Mouse (Mus musculus) right cerebral cortex, adult 2 months (tissue): ENCODE results near the gene Wdr93.

Experiments
- DNase-seq, 2 experiments: peaks; one replicate each; pipeline ENCODE4 v3.0.0; 2021 to 2022; ENCODE audit warnings: low spot score in 2 of 2

The Wdr93 gene

DNA sequence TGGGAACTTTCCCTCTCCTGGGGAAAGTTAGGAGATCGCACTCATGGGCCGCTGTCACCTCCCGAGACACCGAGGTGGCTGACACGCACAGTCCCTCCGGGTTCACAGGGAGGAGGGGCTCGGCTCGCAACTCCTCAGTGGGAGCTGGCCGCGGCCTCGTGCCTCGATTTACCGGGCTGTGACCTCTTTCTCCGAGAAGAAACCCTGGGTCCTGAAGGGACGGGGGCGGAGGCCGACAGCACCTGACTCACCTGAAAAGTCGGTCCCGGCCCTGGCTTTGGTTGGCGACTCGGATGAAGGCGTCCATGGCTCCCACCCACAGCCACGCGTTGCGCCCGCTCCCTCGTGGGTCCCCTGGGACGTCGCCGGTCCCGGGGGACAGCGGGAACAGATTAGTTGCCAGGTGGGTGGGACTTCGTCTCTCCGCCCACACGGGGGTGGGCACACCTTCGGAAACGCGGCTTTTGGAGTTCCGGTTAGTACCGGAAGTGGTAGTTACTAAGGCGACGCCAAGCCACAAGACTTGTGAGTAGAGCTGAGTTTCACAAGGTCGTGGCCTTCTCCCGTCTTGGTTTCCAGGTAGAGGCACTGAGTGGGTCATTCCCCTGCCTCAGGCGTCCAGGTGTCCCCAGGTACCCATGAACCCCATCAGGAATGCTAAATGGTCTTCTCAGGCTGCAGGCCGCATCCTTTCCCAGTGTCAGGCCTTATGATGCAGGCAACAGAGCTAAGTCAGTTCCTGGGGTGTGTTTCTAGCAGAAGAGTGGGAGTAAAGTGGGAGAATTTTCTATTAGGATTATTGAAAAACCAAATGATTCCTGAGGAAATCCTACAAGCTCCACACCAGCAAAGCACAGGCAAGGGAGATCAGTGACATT, at the start of gene Wdr93, which contains the start of gene Pex11a:
Wdr93 (plus strand) TSS at position 505 of the 878 bp plus-strand sequence.
Pex11a (minus strand) TSS at position 473 of the 878 bp plus-strand sequence.
- DNase-seq = peak; percentile 72 to 80

DNA sequence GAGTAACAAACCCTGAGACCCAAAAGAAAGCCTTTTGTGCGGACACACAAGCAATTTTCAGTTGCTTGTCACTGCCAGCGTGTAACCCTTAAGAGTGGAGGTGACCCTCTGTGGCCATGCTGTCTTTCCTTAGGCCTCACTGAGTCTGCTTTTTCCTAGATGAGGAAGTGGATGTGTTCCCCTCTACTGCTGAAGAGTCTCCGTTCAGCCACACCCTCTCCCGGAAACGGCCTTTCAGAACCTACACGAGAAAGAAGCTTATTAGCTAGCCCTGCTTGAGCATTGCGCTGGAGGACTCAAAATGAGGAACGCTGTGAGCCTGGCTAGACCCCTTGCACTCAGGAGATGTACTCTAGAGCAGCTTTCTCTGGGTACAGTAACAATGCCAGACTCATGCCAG, 46.5 kb upstream of the Wdr93 start:
- no peak for DNase-seq

DNA sequence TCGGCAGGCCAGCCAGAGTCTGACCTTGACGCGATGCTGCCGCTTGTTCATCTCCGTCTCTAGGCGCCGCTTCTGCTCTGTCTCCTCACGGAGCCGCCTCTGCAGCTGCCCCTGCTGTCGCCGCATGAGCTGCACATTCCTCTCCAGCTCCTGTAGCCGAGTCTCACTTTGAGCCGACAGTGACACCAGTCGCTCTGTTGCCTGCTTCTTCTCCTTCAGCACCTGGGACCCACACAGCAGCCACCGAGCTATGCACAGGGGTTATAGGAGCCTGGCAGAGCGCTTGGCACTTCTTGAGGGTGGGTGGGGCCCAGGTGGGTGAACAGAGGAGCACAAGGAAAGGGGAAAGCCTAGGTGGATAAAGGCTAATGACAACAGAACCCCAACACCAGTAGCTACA, 40.2 kb upstream of the Wdr93 start:
- no peak for DNase-seq

DNA sequence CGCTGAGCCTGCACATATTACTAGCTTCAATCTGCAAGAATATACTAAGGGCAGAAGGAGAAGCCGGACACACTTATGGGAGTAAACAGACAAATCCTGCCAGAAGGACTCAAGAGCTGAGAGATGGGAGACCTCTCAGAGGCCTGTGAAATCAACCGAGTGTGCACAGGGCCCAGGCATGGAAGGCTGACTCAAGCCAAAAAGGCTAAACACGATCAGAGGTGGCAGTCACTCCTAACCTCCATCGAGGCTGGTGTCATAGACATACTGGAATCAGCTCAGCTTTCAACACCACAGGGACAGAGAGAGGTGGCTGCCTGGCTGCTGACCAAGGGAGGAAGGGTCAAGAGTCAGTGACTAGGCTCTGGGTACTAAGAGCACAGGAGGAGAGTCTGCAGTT, 37.8 kb upstream of the Wdr93 start:
- no peak for DNase-seq

DNA sequence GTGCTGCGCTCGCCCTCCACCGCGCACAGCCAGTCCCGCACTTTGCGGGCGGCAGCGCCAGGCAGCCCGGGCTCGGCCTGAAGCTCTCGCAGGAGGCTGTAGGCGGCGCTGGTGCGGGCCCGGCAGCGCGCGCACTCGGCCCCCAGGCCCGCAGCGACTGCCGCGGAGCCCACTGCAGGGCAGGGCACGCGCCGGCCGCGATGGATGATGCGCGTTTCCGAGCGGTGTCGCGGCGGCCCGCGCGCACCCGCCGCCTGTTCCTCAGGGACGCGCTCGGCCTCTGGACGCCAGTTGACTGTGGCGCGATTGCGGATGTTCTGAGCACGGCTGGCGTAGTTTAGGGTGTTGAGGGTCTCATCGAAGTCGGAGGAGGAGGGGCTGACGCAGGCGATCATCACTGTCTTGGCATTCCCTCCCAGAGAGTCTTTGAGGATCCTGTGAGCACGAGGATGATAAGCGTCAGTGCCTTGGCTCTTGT, 32.8 kb upstream of the Wdr93 start:
- DNase-seq = peak; percentile 31 to 53

DNA sequence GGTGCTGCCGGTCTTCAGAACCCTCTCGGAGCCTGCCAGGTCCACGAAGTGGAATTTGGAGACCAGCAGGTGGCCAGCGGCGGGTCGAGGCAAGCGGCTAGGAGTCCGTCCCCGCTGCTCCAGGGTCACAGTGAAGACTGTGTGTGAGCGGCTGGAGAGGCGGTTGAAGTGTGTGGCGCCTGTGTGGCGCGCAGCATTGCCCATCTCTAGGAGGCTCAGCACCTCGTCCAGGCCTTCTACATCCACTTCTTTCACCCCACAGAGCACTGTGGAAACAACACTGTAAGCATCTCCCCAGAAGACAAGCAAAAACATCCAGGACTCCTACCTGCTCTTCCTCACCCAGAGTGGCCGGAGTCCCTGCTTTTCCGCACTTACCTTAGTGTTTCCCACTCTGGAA, 32.1 kb upstream of the Wdr93 start:
- DNase-seq = no peak

DNA sequence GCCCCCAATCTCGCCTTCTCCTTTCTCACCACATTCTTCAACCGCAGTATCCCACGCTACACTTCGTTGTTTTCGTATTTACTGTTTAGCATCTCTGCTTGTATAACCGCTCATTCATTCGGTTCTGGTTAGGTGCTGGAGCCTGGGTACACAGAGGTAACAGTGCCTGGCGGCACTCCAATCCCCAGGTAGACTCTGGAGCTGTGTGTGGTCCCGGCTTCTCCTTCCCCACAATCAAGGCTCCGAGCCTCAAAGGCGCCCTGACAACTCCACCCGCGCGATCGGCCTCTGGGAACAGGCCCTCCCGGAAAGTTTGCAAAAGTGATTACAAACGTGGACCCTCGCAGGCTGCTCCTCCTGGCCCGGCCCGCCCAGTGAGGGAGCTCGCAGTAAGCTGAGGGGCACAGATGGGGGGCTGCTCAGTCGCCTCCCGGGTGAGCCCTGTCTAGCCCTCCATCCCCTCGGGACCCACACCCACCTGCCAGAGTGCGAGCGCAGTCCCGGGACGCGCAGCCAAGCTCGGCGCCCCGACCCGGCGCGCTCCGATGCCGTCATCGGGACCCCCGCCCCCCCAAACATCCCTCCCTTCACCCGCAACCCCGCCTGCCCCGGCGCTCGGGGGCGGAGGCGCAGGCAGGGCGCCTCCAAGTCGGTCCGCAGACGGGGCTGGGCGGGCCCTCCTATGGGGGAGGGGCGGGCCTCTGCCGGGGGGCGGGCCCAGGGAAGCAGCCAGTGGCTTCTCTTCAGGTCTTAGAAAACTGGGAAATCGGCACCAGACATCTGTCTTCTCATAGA, 27.6 kb upstream of the Wdr93 start, which contains the start of gene Kif7:
Kif7 (minus strand) TSS at position 534 of the 795 bp plus-strand sequence.
- no peak for DNase-seq

DNA sequence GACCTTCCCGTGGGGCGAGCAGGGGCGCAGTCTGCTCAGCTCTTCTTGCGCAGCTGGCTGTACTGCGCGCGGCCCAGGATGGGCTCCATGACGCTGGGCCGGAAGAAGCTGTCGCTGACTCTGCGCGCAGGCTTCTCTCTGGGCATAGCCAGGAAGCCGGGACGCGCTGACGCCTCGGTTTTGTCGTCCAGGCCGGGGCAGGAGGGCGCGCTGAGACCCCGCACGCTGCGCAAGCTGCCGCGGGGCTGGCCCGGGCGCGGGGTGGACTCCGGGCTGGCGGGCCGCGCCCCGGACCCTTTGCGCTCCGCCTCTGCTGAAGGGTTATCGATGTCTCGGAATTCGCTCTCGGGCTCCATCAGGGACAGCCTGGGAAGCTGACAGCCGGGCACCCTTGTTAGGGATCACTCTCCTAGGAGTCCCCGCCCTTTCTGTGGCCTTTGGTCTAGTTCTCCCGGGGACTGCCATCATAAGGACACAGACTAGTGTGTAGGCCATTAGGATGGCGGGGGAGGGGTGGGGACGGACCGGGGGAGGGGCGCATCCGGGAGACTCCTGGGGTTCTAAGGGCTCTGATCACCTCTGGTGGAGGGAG, 21.5 kb upstream of the Wdr93 start:
- peak; percentile 30 to 50 for DNase-seq

DNA sequence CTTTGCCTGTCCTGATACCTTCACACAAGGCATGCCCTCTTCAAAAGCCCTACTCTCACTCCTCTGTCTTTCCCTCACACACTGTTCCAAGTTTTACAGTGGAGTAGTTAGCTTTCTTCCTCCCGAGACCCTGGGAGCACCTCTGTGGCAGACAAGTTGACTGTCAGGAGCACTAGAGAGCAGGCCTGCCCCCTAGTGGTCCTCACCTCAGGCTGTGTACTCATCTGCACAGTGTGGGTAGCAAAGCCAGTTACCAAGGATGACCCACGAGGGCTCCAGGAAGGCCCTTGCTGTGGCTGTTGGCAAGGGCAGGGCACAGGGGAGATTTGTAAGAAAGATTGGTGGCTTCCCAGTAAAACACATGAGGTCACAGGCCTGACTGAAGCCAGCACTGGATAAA, 15.9 kb upstream of the Wdr93 start:
- DNase-seq = peak; percentile 60 to 68

DNA sequence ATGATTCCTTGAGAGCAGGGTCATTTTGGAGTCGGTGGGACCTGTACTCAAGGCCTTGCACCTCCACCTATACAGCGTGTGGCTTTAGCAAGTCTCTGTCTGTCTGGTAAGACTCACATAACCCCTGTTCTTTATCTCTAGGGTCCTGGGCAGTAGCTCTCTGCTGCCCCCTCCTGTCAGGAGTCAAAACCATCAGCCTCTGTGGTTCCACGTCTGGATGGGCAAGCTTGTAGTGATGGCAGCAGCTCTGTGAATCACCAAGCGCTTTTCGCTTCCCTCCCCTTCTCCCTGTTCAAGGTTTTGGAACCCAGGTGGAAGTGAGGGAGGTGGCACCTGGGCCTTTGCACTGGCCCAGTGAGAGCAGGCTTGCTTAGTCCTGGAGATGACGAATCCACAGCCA, 14.7 kb upstream of the Wdr93 start:
- DNase-seq = peak; percentile 53 to 60

DNA sequence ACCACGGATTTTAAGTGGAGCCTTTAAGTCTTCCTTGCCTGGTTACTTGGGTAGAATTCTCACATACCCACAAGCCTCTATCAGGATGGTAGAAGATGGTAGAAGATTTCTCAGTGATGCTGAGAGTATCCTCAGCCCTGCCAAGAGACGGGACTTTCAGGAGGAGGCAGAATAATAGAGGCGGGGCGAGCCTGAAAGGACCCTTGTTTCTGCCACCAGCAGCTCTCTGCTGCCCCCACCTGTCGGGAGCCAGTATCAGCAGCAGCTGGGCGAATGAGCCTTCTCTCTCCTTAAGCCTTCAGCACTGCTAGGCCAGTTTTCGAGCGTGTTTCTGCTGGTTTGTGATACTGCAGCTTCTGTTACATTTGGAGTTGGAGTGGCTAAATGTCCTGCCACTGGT, 13.8 kb upstream of the Wdr93 start:
- peak; percentile 71 to 72 for DNase-seq

DNA sequence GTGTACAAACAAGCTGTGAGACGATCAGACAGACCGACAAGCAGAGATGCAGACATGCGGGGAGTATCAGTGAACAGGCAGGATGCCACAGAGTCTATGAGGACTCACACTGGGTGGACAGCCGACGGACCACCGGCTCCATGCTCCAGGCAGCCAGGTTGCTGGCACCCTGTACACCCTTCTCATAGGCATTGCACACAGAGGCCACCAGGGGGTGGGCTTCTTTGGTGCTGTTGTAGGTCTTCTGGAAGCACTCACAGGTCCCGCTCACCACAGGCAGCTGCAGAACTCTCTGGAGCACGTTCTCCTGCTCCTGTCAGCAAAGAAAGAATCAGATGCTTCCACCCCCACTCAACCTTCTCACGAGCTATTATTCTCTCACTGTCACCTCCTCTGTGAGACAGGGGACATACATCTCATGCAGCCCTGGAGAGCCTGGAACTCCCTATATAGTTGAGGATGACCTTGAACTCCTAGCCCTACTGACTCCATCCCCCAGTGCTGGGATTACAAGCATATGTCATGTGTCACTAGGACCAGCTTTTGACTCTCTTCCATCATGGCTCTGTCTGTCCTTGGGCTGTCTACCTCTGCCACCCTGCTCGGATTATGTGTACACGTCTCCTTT, 13.1 kb upstream of the Wdr93 start:
- no peak for DNase-seq

DNA sequence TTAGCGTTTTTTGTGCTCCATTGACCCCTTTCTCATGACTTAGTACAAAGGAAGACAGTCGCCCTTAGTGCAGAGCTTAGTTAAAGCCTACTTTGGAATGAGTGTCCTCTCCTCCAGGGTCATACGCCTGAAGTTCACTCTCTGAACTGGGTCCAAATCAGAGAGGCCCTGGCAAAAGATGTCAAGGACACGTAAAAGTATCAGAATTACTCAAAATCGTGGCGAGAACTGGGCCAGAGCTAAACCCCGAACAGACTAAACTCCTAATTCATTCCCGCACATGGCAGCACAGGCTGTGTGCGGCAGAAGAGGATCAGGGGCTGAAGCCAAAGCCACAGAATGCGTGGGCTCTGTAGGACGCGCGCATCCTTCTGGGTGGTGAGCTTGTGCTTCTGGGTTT, 11.5 kb upstream of the Wdr93 start:
- no peak for DNase-seq

DNA sequence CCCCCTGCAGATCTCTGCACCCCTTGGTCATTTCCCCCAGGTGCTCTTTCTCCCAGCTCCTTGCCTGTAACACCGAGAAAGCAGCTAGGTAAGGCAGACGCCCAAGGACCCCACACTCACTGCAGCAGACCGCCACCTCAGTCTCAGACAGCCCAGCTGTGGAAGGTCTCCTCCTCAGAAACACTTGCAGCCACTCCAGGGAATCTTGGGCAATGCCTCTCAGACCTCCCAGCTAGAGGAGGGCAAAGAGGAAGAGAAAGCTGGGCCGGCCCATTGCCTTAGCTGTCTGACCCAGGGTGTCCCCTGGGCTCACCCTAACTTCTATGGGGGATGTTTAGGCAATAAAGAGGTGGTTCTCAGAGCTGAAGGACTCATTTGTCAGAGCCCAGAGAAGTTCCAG, 10.3 kb upstream of the Wdr93 start, which contains the start of gene Plin1:
Plin1 (minus strand) TSS at position 282 of the 400 bp plus-strand sequence.
- DNase-seq = no peak

DNA sequence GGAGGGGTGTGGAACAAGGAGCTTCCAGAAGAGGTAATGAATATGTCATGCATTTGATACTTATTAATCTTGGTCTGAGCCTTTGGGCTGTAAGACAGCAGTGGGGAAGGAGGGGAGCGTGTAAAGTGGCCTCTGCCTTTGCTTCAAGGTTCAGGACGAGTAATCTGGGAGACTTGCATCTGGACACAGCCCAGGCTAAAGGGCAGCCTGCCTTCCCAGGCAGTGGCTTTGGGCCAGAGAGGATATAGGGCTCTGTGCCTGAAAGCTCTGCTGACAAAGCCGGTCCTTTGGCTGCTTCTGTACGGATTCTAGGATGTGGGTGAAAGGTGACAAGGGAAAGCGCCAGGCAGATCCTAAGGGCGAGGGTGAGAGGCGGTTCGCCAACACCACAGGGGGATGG, 8.4 kb upstream of the Wdr93 start:
- DNase-seq = no peak

DNA sequence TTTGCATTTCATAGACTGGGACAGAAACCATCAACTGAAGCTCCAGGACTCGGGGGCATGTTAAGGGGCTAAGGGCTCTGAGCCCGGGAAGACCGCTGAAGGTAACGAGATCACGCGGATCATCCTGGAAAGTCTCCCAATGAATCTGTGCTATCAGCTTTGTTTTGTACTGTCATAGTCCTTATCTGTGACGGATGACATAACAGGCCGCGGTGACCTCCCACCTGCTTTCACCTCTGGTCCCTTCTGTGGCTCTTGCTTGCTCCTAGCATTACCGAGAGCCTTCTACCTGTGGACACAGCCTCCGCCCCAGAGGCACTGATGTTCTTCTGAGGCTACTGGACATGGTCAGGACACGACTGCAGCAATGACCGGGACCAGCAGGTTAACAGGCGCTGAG, 6.5 kb upstream of the Wdr93 start:
- no peak for DNase-seq

DNA sequence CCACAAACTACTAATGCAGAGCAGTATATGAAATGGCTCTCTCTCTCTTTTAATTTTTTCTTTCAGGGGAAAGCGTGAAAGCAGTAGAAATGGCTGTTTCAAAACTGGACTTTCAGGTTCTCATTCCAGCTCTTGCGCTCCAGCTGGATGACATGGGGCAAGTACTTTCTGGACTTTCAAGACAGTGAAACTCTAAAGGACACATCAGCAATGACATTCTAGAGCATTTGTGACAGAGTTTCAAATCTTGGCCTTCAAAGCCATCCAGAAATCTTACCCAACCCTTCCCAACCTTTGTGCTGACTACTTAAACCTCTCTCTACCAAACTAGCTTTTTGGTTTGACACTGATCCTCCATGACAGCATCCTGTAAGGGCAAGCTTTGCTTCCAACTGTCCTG, 4.0 kb upstream of the Wdr93 start:
- DNase-seq = no peak

DNA sequence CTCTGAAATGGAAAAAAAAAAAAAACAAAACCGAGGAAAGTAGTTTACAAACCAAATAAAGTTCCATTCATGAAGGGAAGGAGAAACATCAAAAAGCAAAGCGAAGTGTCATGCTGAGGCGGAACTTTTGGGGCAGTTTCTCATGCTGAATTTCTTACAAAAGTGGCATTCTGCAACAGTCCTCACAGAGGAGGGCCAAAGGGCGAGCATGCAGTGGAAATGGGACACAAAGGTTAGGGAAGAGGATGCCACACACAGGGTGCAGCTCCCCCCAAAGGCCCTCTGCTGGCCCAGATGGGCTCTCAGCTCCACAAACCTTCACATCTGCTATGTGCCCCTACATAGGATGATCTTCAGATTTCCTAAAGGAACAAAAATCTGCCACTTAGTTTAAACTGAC, 2.7 kb upstream of the Wdr93 start:
- DNase-seq = no peak

DNA sequence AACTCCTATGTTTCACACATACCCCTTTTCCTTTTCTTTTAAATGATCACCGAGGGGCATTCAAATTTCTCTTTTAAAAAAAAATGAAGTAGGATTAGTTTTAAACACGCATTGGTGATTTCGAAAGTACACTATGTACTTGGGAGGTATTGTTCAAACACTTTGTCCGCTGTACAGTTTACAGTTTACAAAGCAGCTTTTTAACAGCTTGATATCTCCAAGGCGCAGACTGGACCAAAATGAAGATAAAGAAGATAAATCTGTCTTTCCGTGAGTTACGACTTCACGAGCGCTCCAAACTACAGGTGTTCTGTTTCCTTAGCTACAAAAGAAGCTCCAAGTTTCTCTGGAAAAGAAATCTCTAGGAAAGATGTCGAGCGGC, 695 bp upstream of the Wdr93 start:
- no peak for DNase-seq

DNA sequence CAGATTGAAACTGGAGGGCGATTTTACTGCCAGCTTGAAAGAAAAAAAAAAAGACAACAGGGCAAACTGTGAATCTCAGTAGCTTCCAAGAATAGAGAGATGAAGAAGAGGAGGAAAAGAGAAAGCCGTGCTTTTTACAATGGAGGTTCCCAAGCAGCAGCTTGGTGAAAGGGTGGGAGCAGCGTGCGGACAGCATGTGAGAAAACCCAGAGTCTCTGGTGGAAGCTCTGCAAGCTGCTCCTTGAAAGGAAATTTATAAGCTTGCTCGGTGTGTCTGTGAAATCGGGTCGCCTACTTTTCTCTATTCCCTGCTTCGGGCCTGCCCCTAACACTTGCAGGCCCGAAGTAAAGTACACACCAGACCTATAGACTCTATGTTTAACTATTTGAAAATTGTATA, 1.1 kb downstream of the Wdr93 start:
- peak in 1 of 2 experiments; percentile 31 for DNase-seq

DNA sequence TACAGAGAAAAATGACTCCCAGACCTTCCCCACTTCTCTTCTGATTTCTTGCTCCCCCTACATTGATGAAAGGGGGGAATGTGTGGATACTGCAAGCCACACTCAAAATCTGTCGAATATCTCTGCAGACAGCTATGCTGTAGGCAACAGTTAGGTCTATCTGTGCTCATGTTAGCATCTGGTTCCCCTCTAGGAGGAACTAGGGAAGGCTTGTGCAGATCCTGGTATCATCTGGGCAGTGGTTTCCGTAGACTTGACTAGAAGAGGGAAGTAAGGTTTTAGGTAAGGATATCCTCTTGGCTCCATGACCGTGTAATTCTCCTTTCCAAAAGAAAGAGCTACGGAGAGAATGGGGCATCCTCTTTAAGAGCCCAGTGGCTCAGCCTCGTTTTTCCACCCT, 1.6 kb downstream of the Wdr93 start:
- DNase-seq = no peak

DNA sequence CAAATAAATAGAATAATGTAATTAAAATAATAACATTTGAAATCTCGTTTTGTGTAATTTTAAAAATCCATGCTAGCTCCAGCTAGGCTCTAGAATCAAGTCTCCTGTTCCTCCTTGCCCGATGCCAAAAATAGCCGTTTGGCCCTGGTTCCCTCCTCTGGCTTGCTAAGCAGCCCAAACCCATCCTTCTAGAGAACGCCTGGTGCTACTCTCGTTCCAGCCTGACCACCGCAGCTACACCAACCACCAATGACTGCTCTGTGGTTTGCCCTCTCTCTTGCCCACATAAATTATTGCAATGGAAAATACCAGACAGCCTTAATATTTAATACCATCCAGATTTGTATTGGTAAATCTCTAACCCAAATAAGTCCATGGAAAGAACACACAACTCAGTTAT, 4.7 kb downstream of the Wdr93 start:
- no peak for DNase-seq
